Mouse (Mus musculus) embryonic facial prominence, embryonic 13.5 days (tissue): ENCODE data around the gene Ccdc158. TPM values are rescaled to one million over a fixed set of nuclear protein-coding genes. Genes with fewer than 3 reads are reported as not detected.

ENCODE experiments used
- ATAC-seq: fragments of 200-750 bp; cut with Nextera tagmentation; 2 replicates; pipeline ENCODE4 v1.8.0; 2017; ENCODE audit warnings: low read depth; ENCODE audit not compliant: insufficient number of reproducible peaks, insufficient read depth, low FRiP score, low TSS enrichment
- H3K27ac ChIP-seq: fragments of 300-500 bp; sonication (generic); 2 replicates; pipeline ENCODE4 v1.5.1; 2015; ENCODE audit warnings: moderate library complexity, mild to moderate bottlenecking, inconsistent platforms
- H3K27me3 ChIP-seq: fragments of 300-500 bp; sonication (generic); 2 replicates; pipeline ENCODE4 v1.6.1; 2015; ENCODE audit warnings: mild to moderate bottlenecking, inconsistent platforms
- H3K36me3 ChIP-seq: fragments of 300-500 bp; sonication (generic); 2 replicates; pipeline ENCODE4 v1.6.1; 2015; ENCODE audit warnings: mild to moderate bottlenecking, inconsistent platforms
- H3K4me1 ChIP-seq: fragments of 300-500 bp; sonication (generic); 2 replicates; pipeline ENCODE4 v1.6.1; 2015; ENCODE audit warnings: inconsistent platforms
- H3K4me2 ChIP-seq: fragments of 300-500 bp; sonication (generic); 2 replicates; pipeline ENCODE4 v1.6.1; 2015; ENCODE audit warnings: moderate library complexity, mild to moderate bottlenecking, inconsistent platforms
- H3K4me3 ChIP-seq: fragments of 300-500 bp; sonication (generic); 2 replicates; pipeline ENCODE4 v1.5.1; 2015; ENCODE audit warnings: mild to moderate bottlenecking, inconsistent platforms
- H3K9ac ChIP-seq: fragments of 300-500 bp; sonication (generic); 2 replicates; pipeline ENCODE4 v1.6.1; 2015; ENCODE audit warnings: mild to moderate bottlenecking, inconsistent platforms
- H3K9me3 ChIP-seq: fragments of 300-500 bp; sonication (generic); 2 replicates; pipeline ENCODE4 v1.6.1; 2016; ENCODE audit warnings: inconsistent platforms
- WGBS: fragments of 180-500 bp; shearing (Covaris S2); methylation state at CpG from one replicate; pipeline ENCODE4 v1.1.7; 2015; ENCODE audit warnings: mixed read lengths; 5-methylcytosine and 5-hydroxymethylcytosine counted together
- polyA plus RNA-seq: library from polyadenylated mRNA; unstranded; fragments of >200 nt; fragmentation: Nextera tagmentation; extraction: Ambion mirVana; gene quantifications from 2 replicates; pipeline ENCODE4 v1.2.1, GENCODE M21; 2015

Gene Ccdc158
- polyA plus RNA-seq, 1 experiment from 2014 or later: 0.41 TPM

- Histone ChIP-seq H3K4me1 (peaks cover 6% of the 10 kb centered on the region), H3K27me3 (no peaks in the 10 kb centered on the region), H3K9me3 (no peaks in the 10 kb centered on the region), H3K36me3 (no peaks in the 10 kb centered on the region), H3K9ac (no peak overlapping the region), H3K4me2 (no peak overlapping the region), H3K27ac (no peak overlapping the region), H3K4me3 (no peak overlapping the region)
- 85% methylated on average over 8 of the region's 8 CpGs for WGBS
- ATAC-seq: no peak
Observed at GRCm38 (mm10) chr5:92703671-92704070, 28.6 kb upstream of the Ccdc158 start.

GRCm38 (mm10) chr5:92701750-92702149 lies 26.7 kb upstream of the Ccdc158 start:
- 45% methylated on average over 11 of the region's 11 CpGs for WGBS
- Histone ChIP-seq H3K4me1 (peaks cover 14% of the 10 kb centered on the region), H3K27ac (no peak overlapping the region), H3K4me2 (no peak overlapping the region), H3K27me3 (no peaks in the 10 kb centered on the region), H3K36me3 (no peaks in the 10 kb centered on the region), H3K9ac (no peak overlapping the region), H3K4me3 (no peak overlapping the region), H3K9me3 (no peaks in the 10 kb centered on the region)
- no peak for ATAC-seq

- Histone ChIP-seq H3K4me2 (peak overlapping the region; percentile 61), H3K9me3 (no peaks in the 10 kb centered on the region), H3K36me3 (no peaks in the 10 kb centered on the region), H3K27me3 (no peaks in the 10 kb centered on the region), H3K27ac (no peak overlapping the region), H3K4me1 (peaks cover 14% of the 10 kb centered on the region), H3K9ac (0 out of 2 replicates have a peak overlapping the region, but pooled peaks have one; percentile 16), H3K4me3 (peak overlapping the region; percentile 31)
- WGBS: 9% methylated on average over 17 of the region's 17 CpGs
- no peak for ATAC-seq
Observed at GRCm38 (mm10) chr5:92698837-92699529, 23.9 kb upstream of the Ccdc158 start.

- WGBS: under 1% methylated on average over 15 of the region's 15 CpGs
- Histone ChIP-seq H3K4me3 (peak overlapping the region; percentile 31), H3K4me2 (peak overlapping the region; percentile 61), H3K4me1 (peaks cover 14% of the 10 kb centered on the region), H3K27me3 (no peaks in the 10 kb centered on the region), H3K9me3 (no peaks in the 10 kb centered on the region), H3K36me3 (no peaks in the 10 kb centered on the region), H3K27ac (no peak overlapping the region; the same call in 1 of the 2 replicates), H3K9ac (peak overlapping the region; percentile 58)
- ATAC-seq: peak; percentile 59; the same call in 1 of the 2 replicates
Observed at GRCm38 (mm10) chr5:92698131-92698836, 23.2 kb upstream of the Ccdc158 start.

- 79% methylated on average over 10 of the region's 10 CpGs for WGBS
- peaks cover 14% of the 10 kb centered on the region for H3K4me1 ChIP-seq
- no peak overlapping the region for H3K4me3 ChIP-seq
- H3K9me3 ChIP-seq: no peaks in the 10 kb centered on the region
- no peaks in the 10 kb centered on the region for H3K27me3 ChIP-seq
- H3K36me3 ChIP-seq: no peaks in the 10 kb centered on the region
- ATAC-seq: no peak
- H3K4me2 ChIP-seq: no peak overlapping the region
- H3K9ac ChIP-seq: no peak overlapping the region
- no peak overlapping the region for H3K27ac ChIP-seq
Observed at GRCm38 (mm10) chr5:92694316-92694995, 19.4 kb upstream of the Ccdc158 start.

- no peaks in the 10 kb centered on the region for H3K27me3 ChIP-seq
- no peaks in the 10 kb centered on the region for H3K9me3 ChIP-seq
- no peak overlapping the region for H3K4me2 ChIP-seq
- peaks cover 9% of the 10 kb centered on the region for H3K4me1 ChIP-seq
- no peak overlapping the region for H3K4me3 ChIP-seq
- H3K27ac ChIP-seq: no peak overlapping the region
- no peak overlapping the region for H3K9ac ChIP-seq
- no peak for ATAC-seq
- WGBS: 87% methylated on average over 3 of the region's 3 CpGs
- H3K36me3 ChIP-seq: no peaks in the 10 kb centered on the region
Observed at GRCm38 (mm10) chr5:92693744-92694143, 18.7 kb upstream of the Ccdc158 start.

GRCm38 (mm10) chr5:92692206-92693007 lies 17.3 kb upstream of the Ccdc158 start:
- no peak for ATAC-seq
- Histone ChIP-seq H3K9ac (no peak overlapping the region), H3K4me2 (no peak overlapping the region), H3K9me3 (no peaks in the 10 kb centered on the region), H3K36me3 (no peaks in the 10 kb centered on the region), H3K4me1 (no peaks in the 10 kb centered on the region), H3K27me3 (no peaks in the 10 kb centered on the region), H3K27ac (no peak overlapping the region), H3K4me3 (no peak overlapping the region)
- WGBS: 58% methylated on average over 16 of the region's 16 CpGs

- Histone ChIP-seq H3K36me3 (no peaks in the 10 kb centered on the region), H3K9ac (no peak overlapping the region), H3K27ac (no peak overlapping the region), H3K9me3 (no peaks in the 10 kb centered on the region), H3K4me2 (no peak overlapping the region), H3K27me3 (no peaks in the 10 kb centered on the region), H3K4me1 (no peaks in the 10 kb centered on the region; the same call in 1 of the 2 replicates), H3K4me3 (no peak overlapping the region)
- 75% methylated on average over 9 of the region's 9 CpGs for WGBS
- no peak for ATAC-seq
Observed at GRCm38 (mm10) chr5:92688569-92688968, 13.5 kb upstream of the Ccdc158 start.

- Histone ChIP-seq H3K27me3 (no peaks in the 10 kb centered on the region), H3K9me3 (no peaks in the 10 kb centered on the region), H3K4me3 (no peak overlapping the region), H3K27ac (no peak overlapping the region), H3K4me1 (no peaks in the 10 kb centered on the region; the same call in 1 of the 2 replicates), H3K4me2 (no peak overlapping the region), H3K9ac (no peak overlapping the region), H3K36me3 (no peaks in the 10 kb centered on the region)
- ATAC-seq: no peak
- WGBS: 77% methylated on average over 5 of the region's 5 CpGs
Observed at GRCm38 (mm10) chr5:92688124-92688523, 13.1 kb upstream of the Ccdc158 start.

- no peaks in the 10 kb centered on the region for H3K9me3 ChIP-seq
- H3K9ac ChIP-seq: no peak overlapping the region
- peaks cover 6% of the 10 kb centered on the region; the same call in 1 of the 2 replicates for H3K4me1 ChIP-seq
- H3K4me2 ChIP-seq: no peak overlapping the region
- H3K4me3 ChIP-seq: no peak overlapping the region
- H3K36me3 ChIP-seq: no peaks in the 10 kb centered on the region
- WGBS: 90% methylated on average over 16 of the region's 16 CpGs
- peaks cover 3% of the 10 kb centered on the region; the same call in 1 of the 2 replicates for H3K27me3 ChIP-seq
- no peak overlapping the region for H3K27ac ChIP-seq
- ATAC-seq: no peak
Observed at GRCm38 (mm10) chr5:92684715-92685460, 9.8 kb upstream of the Ccdc158 start.
